Mouse (Mus musculus) intestine, embryonic 15.5 days (tissue): ENCODE data around the gene 1700010I14Rik. TPM values are rescaled to one million over a fixed set of nuclear protein-coding genes. Genes with fewer than 3 reads are reported as not detected.

Experiments
- ATAC-seq: fragments of 200-750 bp; cut with Nextera tagmentation; 2 replicates; pipeline ENCODE4 v1.8.0; 2017; ENCODE audit warnings: moderate TSS enrichment, moderate library complexity
- H3K27ac ChIP-seq: fragments of 300-500 bp; sonication (generic); 2 replicates; pipeline ENCODE4 v1.5.1; 2015; ENCODE audit warnings: mild to moderate bottlenecking, inconsistent platforms
- H3K27me3 ChIP-seq: fragments of 300-500 bp; sonication (generic); replicated peaks from 2 replicates; pipeline ENCODE4 v1.6.1; 2015; ENCODE audit warnings: inconsistent platforms
- H3K36me3 ChIP-seq: fragments of 300-500 bp; sonication (generic); 2 replicates; pipeline ENCODE4 v1.6.1; 2015; ENCODE audit warnings: inconsistent platforms
- H3K4me1 ChIP-seq: fragments of 300-500 bp; sonication (generic); replicated peaks from 2 replicates; pipeline ENCODE4 v1.6.1; 2015; ENCODE audit warnings: inconsistent platforms
- H3K4me2 ChIP-seq: fragments of 300-500 bp; sonication (generic); replicated peaks from 2 replicates; pipeline ENCODE4 v1.6.1; 2015; ENCODE audit warnings: mild to moderate bottlenecking, inconsistent platforms
- H3K4me3 ChIP-seq: fragments of 300-500 bp; sonication (generic); replicated peaks from 2 replicates; pipeline ENCODE4 v1.5.1; 2015; ENCODE audit warnings: inconsistent platforms
- H3K9ac ChIP-seq: fragments of 300-500 bp; sonication (generic); 2 replicates; pipeline ENCODE4 v1.6.1; 2015; ENCODE audit warnings: inconsistent platforms
- H3K9me3 ChIP-seq: fragments of 300-500 bp; sonication (generic); 2 replicates; pipeline ENCODE4 v1.6.1; 2016; ENCODE audit warnings: inconsistent platforms
- WGBS: fragments of 180-500 bp; shearing (Covaris S2); methylation state at CpG from one replicate; pipeline ENCODE4 v1.1.7; 2015; 5-methylcytosine and 5-hydroxymethylcytosine counted together
- polyA plus RNA-seq: library from polyadenylated mRNA; unstranded; fragments of >200 nt; fragmentation: Nextera tagmentation; extraction: Ambion mirVana; gene quantifications from 2 replicates; pipeline ENCODE4 v1.2.1, GENCODE M21; 2015

Gene 1700010I14Rik
- polyA plus RNA-seq, 1 experiment from 2014 or later: 1.7 TPM

DNA sequence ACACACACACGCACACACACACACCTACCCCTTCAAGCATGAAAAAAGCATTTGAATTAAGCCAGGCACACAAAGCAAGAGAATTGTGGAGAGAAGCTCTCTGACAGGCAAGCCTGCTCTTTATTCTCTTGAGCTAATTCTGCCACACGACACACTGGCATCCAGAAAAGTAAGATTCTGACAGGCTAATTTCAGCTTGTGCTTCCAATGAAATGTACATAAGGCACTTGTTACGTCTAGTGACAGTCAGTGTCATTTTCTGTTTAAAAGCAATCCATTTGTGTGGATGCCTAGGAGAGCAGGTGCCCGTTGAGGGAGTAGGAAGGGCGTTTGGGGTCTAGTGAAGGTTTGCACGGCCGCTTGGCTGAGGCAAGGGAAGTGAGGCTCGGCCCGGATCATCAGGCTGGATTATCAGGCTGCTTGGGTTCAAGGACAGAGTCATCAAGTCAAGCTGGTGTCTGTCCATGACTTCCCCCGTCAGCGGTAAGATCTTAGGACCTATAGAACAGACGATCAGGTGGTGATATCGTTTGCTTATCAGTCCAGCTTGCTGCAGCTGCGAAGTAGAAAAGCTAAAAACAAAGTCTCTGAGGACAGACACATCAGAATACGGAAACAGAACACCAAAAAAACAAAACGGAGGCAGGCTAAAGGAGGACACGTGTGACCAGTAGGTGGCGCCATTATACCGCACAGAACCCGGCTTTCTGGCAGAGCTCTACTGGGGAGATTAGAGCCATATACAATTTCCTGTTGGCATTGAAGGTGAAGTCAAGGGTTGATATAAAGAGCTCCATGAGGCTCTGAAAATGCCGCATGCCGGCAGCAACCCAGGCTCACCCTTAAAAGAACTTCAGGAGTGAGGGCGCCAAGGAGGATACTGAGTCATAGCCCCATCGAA, 43.4 kb downstream of the 1700010I14Rik start:
- H3K27ac ChIP-seq: no peak overlapping the region
- WGBS: 16% methylated on average over 24 of the region's 24 CpGs
- H3K4me2 ChIP-seq: peak overlapping the region; percentile 32
- no peaks in the 10 kb centered on the region for H3K4me1 ChIP-seq
- peak; percentile 53; the same call in 1 of the 2 replicates for ATAC-seq
- no peaks in the 10 kb centered on the region for H3K9me3 ChIP-seq
- H3K27me3 ChIP-seq: no peaks in the 10 kb centered on the region
- 0 out of 2 replicates have a peak overlapping the region, but pooled peaks have one; percentile 1 for H3K9ac ChIP-seq
- H3K36me3 ChIP-seq: no peaks in the 10 kb centered on the region
- no peak overlapping the region for H3K4me3 ChIP-seq

DNA sequence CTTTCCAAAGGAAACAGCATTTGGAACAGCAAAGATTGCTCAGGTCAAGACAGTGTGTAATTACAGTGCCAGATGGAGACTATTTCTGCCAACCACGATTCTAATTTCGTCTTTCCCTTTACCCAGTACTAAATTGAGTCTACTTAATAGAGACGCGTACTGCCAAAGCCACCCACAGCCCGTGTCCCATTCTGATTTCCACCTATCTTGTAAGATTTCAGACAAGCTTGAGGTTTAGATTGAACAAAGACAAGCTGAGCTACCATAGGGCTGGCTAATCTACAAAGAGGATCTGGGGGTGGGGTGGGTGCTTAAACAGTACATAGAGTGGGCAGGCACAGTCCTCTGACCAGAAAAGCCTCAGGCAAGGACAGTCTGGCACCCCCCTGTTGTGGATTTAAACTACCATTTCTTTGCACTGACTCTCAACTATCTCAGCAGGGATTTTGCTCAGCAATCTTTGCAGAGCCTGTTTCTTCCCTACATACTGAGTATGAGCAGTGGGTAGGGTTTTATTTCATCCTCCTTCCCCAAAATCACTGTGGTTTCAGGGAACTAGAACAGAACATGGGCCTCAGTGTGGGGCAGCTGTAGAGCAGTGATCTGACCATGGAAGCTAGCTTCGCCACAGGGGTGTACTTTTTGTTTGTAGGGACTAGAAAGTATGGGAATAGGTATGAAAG, 44.4 kb downstream of the 1700010I14Rik start:
- no peak for ATAC-seq
- WGBS: 77% methylated on average over 6 of the region's 6 CpGs
- no peak overlapping the region for H3K27ac ChIP-seq

DNA sequence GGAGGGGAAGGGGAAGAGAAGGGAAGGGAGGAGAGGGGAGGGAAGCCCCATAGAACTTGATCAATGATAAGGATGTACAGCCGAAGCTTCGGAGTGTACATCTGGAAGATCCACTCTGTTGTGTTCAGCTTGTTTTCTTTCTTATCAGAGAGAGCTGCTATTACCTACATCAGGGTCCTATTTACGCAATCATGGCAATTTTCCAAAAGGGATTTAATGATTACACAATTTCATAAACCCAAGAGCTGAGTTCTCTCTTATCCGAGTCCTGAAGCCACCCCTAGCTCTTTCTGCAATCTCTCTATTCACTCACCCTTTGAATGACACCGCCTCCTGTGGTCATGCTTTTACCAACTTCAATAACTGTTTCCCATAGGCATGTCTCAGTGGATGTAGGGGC, 45.4 kb downstream of the 1700010I14Rik start:
- 79% methylated on average over 5 of the region's 5 CpGs for WGBS
- H3K27me3 ChIP-seq: no peaks in the 10 kb centered on the region
- H3K4me3 ChIP-seq: no peak overlapping the region
- H3K36me3 ChIP-seq: no peaks in the 10 kb centered on the region
- ATAC-seq: no peak
- no peak overlapping the region for H3K9ac ChIP-seq
- no peaks in the 10 kb centered on the region for H3K9me3 ChIP-seq
- no peak overlapping the region for H3K4me2 ChIP-seq
- H3K4me1 ChIP-seq: no peaks in the 10 kb centered on the region
- no peak overlapping the region for H3K27ac ChIP-seq

More for the DNA sequence above, 44.4 kb downstream of the 1700010I14Rik start:
- Histone ChIP-seq H3K4me3 (no peak overlapping the region), H3K4me2 (no peak overlapping the region), H3K4me1 (no peaks in the 10 kb centered on the region), H3K9me3 (no peaks in the 10 kb centered on the region), H3K36me3 (no peaks in the 10 kb centered on the region), H3K27me3 (no peaks in the 10 kb centered on the region), H3K9ac (no peak overlapping the region)

DNA sequence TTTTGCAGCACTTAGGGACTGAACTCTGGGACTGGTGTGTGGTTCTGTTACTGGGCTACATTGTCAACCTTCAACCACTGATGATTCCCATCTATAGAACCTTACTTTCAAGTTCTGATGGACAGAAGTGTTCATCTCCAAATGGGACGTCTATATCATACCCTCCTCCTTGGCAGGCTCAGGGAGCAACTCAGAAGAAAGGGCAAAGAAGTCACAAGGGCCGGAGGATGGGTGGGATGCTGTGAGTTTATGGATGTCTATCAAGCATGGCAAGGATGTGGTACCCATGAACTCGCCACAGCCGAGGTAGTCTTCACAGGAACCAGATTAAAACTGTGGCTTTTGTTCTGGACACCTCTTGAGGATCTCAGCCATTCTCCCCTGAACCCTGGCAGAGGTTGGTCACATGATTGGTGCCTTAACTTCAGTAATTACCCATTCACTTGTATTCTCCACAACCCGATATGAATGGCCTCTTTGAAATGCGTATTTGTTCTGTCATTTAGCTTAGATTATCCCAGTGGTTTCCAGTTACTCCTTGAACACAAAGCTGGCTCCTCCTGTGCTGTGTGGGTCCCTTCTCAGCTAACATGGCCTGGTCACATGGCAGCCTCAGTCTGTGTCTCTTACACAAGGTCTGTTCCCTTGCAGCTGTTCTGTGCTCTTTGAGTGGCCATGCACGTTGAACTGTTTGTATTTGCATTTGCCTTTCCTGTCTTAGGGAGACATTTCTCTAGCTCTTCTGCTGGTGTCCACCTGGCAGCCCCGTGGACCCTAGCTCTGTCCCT, 47.6 kb downstream of the 1700010I14Rik start:
- Histone ChIP-seq H3K9ac (no peak overlapping the region), H3K4me2 (no peak overlapping the region), H3K9me3 (no peaks in the 10 kb centered on the region), H3K4me1 (no peaks in the 10 kb centered on the region), H3K36me3 (no peaks in the 10 kb centered on the region), H3K4me3 (no peak overlapping the region), H3K27me3 (no peaks in the 10 kb centered on the region), H3K27ac (no peak overlapping the region)
- 65% methylated on average over 8 of the region's 8 CpGs for WGBS
- ATAC-seq: no peak

DNA sequence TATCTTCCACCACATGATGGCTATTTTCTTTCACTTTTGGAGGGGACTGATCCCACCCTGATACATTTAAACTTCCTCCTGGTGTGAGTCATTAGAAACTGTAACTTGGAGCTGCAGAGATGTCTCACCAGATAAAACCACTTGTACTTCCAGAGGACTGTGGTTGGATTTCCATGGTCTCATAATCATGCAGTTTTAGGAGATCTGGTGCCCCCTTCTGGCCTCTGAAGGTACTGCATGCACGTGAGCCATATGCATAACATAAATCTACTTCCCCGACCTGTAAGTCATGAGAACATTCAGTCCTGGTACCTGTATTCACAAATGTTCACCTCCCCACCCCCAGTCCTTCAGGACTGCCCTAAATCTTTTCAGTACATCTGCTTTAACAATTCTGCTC, 54.6 kb downstream of the 1700010I14Rik start:
- H3K36me3 ChIP-seq: no peaks in the 10 kb centered on the region
- no peak overlapping the region for H3K4me3 ChIP-seq
- no peak overlapping the region for H3K4me2 ChIP-seq
- no peaks in the 10 kb centered on the region for H3K27me3 ChIP-seq
- H3K9ac ChIP-seq: no peak overlapping the region
- H3K27ac ChIP-seq: no peak overlapping the region
- H3K4me1 ChIP-seq: no peaks in the 10 kb centered on the region
- ATAC-seq: no peak
- WGBS: 42% methylated on average over 2 of the region's 2 CpGs
- H3K9me3 ChIP-seq: no peaks in the 10 kb centered on the region

DNA sequence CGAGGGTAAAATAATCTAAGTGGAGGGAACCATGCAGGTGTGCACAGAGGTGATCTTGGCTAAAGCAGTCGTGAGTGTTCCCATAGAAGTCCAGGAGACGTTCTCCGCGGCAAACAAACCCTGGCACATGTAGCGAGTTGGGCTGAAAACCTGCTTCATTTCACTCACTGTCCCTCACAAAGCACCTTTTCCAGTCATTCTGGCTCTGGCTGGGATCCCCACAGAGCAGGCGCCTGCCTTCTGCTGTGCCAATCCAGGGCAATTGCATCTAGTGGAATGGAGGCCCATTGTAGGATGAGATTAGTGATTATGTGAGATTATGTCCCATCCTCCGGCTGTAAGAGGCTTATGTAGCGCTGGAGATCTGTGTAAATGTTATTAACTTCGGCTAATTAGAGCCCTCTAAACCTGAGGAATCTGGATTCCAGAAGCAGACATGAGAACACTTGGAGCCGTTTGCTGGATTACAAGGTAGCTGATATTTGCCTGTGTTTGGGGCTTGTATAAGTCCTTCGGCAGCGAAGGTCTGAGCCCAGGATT, 64.4 kb downstream of the 1700010I14Rik start:
- H3K4me2 ChIP-seq: no peak overlapping the region
- ATAC-seq: no peak
- no peaks in the 10 kb centered on the region for H3K9me3 ChIP-seq
- H3K9ac ChIP-seq: no peak overlapping the region
- no peaks in the 10 kb centered on the region for H3K4me1 ChIP-seq
- WGBS: 75% methylated on average over 13 of the region's 13 CpGs
- no peak overlapping the region for H3K27ac ChIP-seq
- H3K4me3 ChIP-seq: no peak overlapping the region
- H3K36me3 ChIP-seq: no peaks in the 10 kb centered on the region
- no peaks in the 10 kb centered on the region for H3K27me3 ChIP-seq

DNA sequence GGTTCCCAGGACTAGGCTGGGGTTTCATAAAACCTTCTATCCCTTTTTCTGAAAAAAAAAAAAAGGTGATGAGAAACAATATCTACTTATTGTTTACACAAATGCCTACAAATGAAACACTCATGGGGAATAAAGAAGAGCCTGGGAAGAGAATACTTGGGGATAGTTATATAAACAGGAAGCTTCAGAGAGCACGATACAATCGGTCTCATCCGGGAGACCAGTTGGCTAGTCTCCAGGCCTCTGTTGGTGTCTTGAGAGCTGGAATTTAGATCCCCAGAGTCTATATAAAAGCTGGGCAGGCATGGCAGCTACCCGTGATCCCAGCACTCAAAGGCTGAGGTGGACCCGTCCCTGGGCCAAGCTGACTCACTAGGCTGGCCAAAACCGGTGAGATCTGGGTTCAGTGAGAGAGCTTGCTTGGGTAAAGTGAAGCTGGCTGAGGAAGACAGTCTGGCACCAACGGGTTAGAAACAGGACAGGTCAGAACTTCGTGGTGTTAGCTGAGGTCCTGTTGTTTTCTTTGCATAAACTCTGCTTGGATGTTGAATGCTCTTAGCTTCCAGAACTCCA, 71.3 kb downstream of the 1700010I14Rik start:
- no peaks in the 10 kb centered on the region for H3K36me3 ChIP-seq
- no peaks in the 10 kb centered on the region for H3K27me3 ChIP-seq
- H3K4me1 ChIP-seq: 0 out of 2 replicates have a peak, but pooled peaks cover 2% of the 10 kb centered on the region
- 55% methylated on average over 8 of the region's 8 CpGs for WGBS
- H3K9ac ChIP-seq: no peak overlapping the region
- H3K27ac ChIP-seq: no peak overlapping the region
- no peak overlapping the region for H3K4me3 ChIP-seq
- no peaks in the 10 kb centered on the region for H3K9me3 ChIP-seq
- ATAC-seq: no peak
- no peak overlapping the region for H3K4me2 ChIP-seq
